Mouse (Mus musculus): ENCODE measurements at regions not wholly inside any gene's neighbourhood (a gene's known extent, or its start where the extent isn't known, plus 50 kb on each side); places are given as distances from the start of the nearest gene placed in this dataset.
"Not testable (repeated sequence)": the region's sequence is repeated elsewhere in the genome, so short reads cannot be mapped to it uniquely, and the experiment has no call there.

- DNase-seq: peak in 1 of 2 experiments; percentile 8
Measured at GRCm38 (mm10) chr3:3302657-3303056, 2447.9 kb upstream of the Gm8797 start.

GRCm38 (mm10) chr3:3308461-3308860 lies 2442.1 kb upstream of the Gm8797 start:
- no peak for DNase-seq

- DNase-seq: no peak
Measured at GRCm38 (mm10) chr3:3308996-3309395, 2441.6 kb upstream of the Gm8797 start.

DNA sequence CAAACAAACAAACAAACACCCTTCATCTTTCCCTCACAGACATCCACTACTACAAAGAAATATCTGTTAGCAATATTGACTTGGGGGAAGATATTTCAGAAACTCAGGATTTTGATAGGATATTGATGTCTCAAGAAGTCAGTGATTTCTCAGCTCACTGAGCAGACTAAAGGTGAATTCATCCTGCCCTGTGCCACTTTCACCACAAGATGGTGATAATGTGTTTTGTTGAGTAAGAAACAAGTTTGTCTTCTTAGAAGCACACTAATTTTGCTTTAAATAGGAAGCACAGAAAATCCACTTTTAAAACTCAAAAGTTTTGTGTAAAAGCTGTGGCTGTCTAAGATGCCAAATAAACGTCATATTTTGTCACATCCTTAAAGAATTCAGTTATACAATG lies 2439.8 kb upstream of the Gm8797 start:
- no peak for DNase-seq

DNA sequence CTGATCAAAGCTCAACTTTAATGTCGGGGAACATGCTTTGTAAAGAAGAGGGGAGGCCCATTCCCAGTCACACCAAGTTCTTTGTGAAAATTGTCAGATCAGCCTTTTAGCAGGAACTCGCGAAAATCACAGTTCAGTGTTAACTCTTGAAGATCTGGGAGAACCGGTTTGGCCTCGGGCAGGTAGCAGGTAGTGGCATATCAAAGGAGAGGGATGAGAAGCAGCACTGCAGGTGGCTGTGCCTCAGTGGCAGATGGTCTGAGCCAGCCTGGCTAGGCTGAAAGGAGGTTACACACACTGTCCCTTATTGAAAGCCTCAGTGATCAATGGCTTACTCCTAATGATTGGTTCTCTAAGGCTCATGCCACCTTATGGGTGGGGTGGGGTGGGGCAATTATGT lies 2401.0 kb upstream of the Gm8797 start:
- no peak for DNase-seq

DNA sequence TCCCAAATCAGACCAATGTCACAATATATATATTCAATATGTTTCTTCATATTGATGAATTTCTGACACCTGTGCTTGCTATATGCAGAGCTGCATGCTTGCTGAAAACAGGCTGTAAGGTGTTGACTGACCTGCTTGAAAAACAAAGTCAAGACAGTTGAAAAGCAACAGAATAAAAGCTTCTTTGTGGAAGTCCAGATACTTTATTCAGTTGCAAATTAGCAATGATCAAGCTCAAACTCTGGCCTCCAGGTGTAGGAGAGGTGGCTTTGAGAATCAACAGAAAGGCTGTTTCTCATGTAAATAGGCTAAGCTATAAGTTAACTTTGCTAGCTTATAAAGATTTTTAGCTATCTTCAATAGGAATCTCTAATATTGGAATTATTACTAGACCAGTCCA lies 2379.7 kb upstream of the Gm8797 start:
- not testable (repeated sequence) for DNase-seq

DNA sequence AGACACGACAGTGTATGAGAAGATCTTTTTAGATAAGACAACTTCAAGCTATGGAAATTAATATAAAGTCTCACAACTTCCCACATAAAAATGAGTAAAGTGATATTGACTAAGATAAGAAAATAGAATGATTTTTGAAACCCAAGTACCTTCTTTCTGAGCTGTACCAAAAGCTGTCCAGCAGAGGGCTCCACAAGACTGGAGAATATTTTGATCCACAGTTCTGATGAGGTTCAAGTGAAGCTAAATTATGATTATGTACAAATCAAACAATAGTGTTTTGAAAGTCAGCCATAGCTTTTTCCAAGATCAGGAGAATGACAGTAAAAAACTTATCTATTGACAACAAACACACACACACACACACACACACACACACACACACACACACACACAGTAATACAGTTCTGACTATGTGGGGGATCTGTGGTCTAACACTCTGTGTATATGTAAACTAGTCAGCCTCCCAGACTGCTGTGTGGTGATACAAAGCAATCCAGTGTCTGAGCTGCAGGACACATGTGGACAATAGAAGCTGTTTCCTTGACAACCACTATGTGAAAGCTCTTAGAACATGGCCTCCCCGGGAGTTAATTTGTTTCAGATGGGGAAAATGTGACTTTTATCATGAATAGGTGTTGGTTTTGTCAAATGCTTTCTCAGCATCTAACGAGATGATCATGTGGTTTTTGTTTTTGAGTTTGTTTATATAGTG lies 2362.4 kb upstream of the Gm8797 start:
- no peak for DNase-seq
